Mouse (Mus musculus): ENCODE results near the gene Emilin1.

DNA sequence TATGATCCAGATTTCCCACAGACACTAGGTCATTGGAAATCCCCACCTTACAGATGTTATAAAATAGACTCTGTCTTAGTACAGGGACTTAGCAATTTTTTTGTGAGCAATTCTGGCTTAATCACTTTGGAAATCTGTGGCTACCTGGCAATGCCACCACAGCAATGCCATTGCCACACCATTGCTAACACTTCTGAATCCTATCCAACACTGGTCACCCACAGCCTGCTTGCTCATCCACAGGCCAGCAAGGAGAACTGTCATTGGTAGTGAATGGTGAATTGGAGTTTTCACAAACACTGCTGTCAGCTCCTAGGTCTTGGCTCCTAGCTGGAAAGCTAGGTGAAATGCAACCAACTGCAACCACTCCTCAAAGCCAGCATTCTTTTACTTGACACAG is 2.7 kb upstream of the Emilin1 start:
- TF ChIP-seq ZNF384 (IDR thresholded peaks at IDR 0.05; ENCODE audit: low read depth, low read length): no peak
- TF ChIP-seq CHD2 (IDR thresholded peaks at IDR 0.05; ENCODE audit: low read depth, low read length): no peak
- TF ChIP-seq MAFK (IDR thresholded peaks at IDR 0.05; ENCODE audit: insufficient read depth, low read depth, low read length): no peak
- TF ChIP-seq HCFC1 (IDR thresholded peaks at IDR 0.05; ENCODE audit: borderline replicate concordance, insufficient read depth, low read length): no peak
- no peak for TF ChIP-seq ZC3H11A (IDR thresholded peaks at IDR 0.05; ENCODE audit: borderline replicate concordance, low read depth, low read length)

Data from ES-E14 (cell line).